Comparison of ENCODE assay signal across 14 mouse cellular contexts in genomic region chr17:73251812-73252608, GRCm38 (mm10).
DNase-seq lines count a peak whose midpoint lies in the region; ATAC-seq and TF ChIP-seq lines count a peak whose summit lies in the region.
"Had no signal": no experiment of that assay in that cellular context is flagged by ENCODE, and none has a peak within 500 bp of the region (broad histone marks: within the 10 kb centered on the region; RNA-seq: fewer than 3 reads in every experiment).

No protein-coding gene starts in this region.

- TF ChIP-seq CTCF in spleen, adult 2 months (IDR thresholded peaks at IDR 0.05; ENCODE audit: extremely low read depth, insufficient read depth, insufficient read length, insufficient replicate concordance), result no peak

- ATAC-seq in embryonic facial prominence, embryonic 14.5 days (ENCODE audit: low read depth), result no peak
- no peak for ATAC-seq in kidney, embryonic 16.5 days (ENCODE audit: low FRiP score, low TSS enrichment)
- ATAC-seq: CD4-positive, CD25-positive, alpha-beta regulatory T cell, adult 4 months; forebrain, embryonic 16.5 days; midbrain, embryonic 15.5 days had no signal

- H3K4me1 ChIP-seq in embryonic facial prominence, embryonic 14.5 days (ENCODE audit: control insufficient read depth, insufficient read depth, low read length), result no peaks in the 10 kb centered on the region
- peaks cover 10% of the 10 kb centered on the region; the same call in 1 of the 2 replicates for H3K4me1 ChIP-seq in embryonic facial prominence, embryonic 10.5 days
- H3K4me1 ChIP-seq in kidney, embryonic 16.5 days (ENCODE audit: insufficient read depth, low read length), result peaks cover 5% of the 10 kb centered on the region; the same call in 1 of the 2 replicates
- peaks cover 31% of the 10 kb centered on the region; the same call in 1 of the 2 replicates for H3K4me1 ChIP-seq in spleen, adult 2 months (ENCODE audit: control insufficient read depth, insufficient read depth, insufficient read length)
- H3K4me1 ChIP-seq: limb, embryonic 13.5 days had no signal

- TF ChIP-seq POLR2A in spleen, adult 2 months (IDR thresholded peaks at IDR 0.05; ENCODE audit: low read depth, low read length), result no peak

- no peaks in the 10 kb centered on the region for H3K27me3 ChIP-seq in embryonic facial prominence, embryonic 14.5 days (replicated peaks; ENCODE audit: control insufficient read depth, insufficient read depth, low read length)
- no peaks in the 10 kb centered on the region for H3K27me3 ChIP-seq in embryonic facial prominence, embryonic 10.5 days (replicated peaks; ENCODE audit: low read depth, poor library complexity, severe bottlenecking)
- H3K27me3 ChIP-seq in kidney, embryonic 16.5 days (ENCODE audit: insufficient read depth, low read length), result no peaks in the 10 kb centered on the region
- H3K27me3 ChIP-seq in spleen, adult 2 months (ENCODE audit: control insufficient read depth, insufficient read depth, low read length), result no peaks in the 10 kb centered on the region
- H3K27me3 ChIP-seq: embryonic facial prominence, embryonic 15.5 days; limb, embryonic 13.5 days; midbrain, embryonic 15.5 days had no signal

- WGBS in embryonic facial prominence, embryonic 14.5 days, result 67% methylated on average over 11 of the region's 11 CpGs
- 78% methylated on average over 11 of the region's 11 CpGs for WGBS in embryonic facial prominence, embryonic 10.5 days
- WGBS in kidney, embryonic 16.5 days, result 56% methylated on average over 11 of the region's 11 CpGs
- 87% methylated on average over 11 of the region's 11 CpGs for WGBS in spleen, adult 2 months

- H3K9me3 ChIP-seq in embryonic facial prominence, embryonic 14.5 days (ENCODE audit: control insufficient read depth, low read length), result no peaks in the 10 kb centered on the region
- no peaks in the 10 kb centered on the region for H3K9me3 ChIP-seq in embryonic facial prominence, embryonic 10.5 days
- H3K9me3 ChIP-seq in kidney, embryonic 16.5 days (ENCODE audit: low read length), result no peaks in the 10 kb centered on the region
- H3K9me3 ChIP-seq: embryonic facial prominence, embryonic 15.5 days; limb, embryonic 13.5 days; midbrain, embryonic 15.5 days had no signal

- peak; percentile 42 for DNase-seq in embryonic facial prominence, embryonic 14.5 days (ENCODE audit: low spot score)
- no peak for DNase-seq in embryonic facial prominence, embryonic 10.5 days (ENCODE audit: low spot score)
- peak; percentile 5 to 11 for DNase-seq in kidney, postnatal 36 days
- DNase-seq in spleen, adult 2 months (ENCODE audit: low read depth in 1 of 2, low spot score in 2 of 2), result no peak
- DNase-seq in spleen, adult 18-20 months, result no peak
- DNase-seq in right cerebral cortex, adult 2 months (ENCODE audit: low spot score in 2 of 2), result no peak
- no peak for DNase-seq in thymus, postnatal 4 days
- DNase-seq: cerebellum, adult 9-10 months had no signal

- no peak overlapping the region for H3K27ac ChIP-seq in embryonic facial prominence, embryonic 14.5 days (replicated peaks; ENCODE audit: low read depth, low read length)
- H3K27ac ChIP-seq in embryonic facial prominence, embryonic 10.5 days (replicated peaks), result no peak overlapping the region
- no peak overlapping the region for H3K27ac ChIP-seq in kidney, embryonic 16.5 days (ENCODE audit: low read length)
- H3K27ac ChIP-seq in spleen, adult 2 months (ENCODE audit: insufficient read depth, low read length), result peak overlapping the region; percentile 93; the same call in 1 of the 2 replicates
- H3K27ac ChIP-seq: embryonic facial prominence, embryonic 15.5 days; limb, embryonic 13.5 days; midbrain, embryonic 15.5 days had no signal

- H3K9ac ChIP-seq in embryonic facial prominence, embryonic 14.5 days (ENCODE audit: low read depth, low read length), result no peak overlapping the region
- H3K9ac ChIP-seq in kidney, embryonic 16.5 days (replicated peaks; ENCODE audit: low read length), result no peak overlapping the region
- H3K9ac ChIP-seq: embryonic facial prominence, embryonic 15.5 days; limb, embryonic 13.5 days; midbrain, embryonic 15.5 days had no signal

- no peak overlapping the region for H3K4me3 ChIP-seq in embryonic facial prominence, embryonic 14.5 days (ENCODE audit: low read depth, low read length)
- no peak overlapping the region for H3K4me3 ChIP-seq in embryonic facial prominence, embryonic 10.5 days
- no peak overlapping the region for H3K4me3 ChIP-seq in kidney, embryonic 16.5 days (ENCODE audit: low read length)
- H3K4me3 ChIP-seq in spleen, adult 2 months (ENCODE audit: extremely low read depth, insufficient read depth, insufficient read length), result no peak overlapping the region
- H3K4me3 ChIP-seq: embryonic facial prominence, embryonic 15.5 days; limb, embryonic 13.5 days; midbrain, embryonic 15.5 days had no signal

- H3K36me3 ChIP-seq in embryonic facial prominence, embryonic 14.5 days (ENCODE audit: control insufficient read depth, insufficient read depth, low read length), result no peaks in the 10 kb centered on the region
- no peaks in the 10 kb centered on the region for H3K36me3 ChIP-seq in embryonic facial prominence, embryonic 10.5 days (replicated peaks)
- no peaks in the 10 kb centered on the region for H3K36me3 ChIP-seq in kidney, embryonic 16.5 days (ENCODE audit: insufficient read depth, low read length)
- H3K36me3 ChIP-seq in spleen, adult 2 months (ENCODE audit: control insufficient read depth, insufficient read depth, low read length), result no peaks in the 10 kb centered on the region
- H3K36me3 ChIP-seq: embryonic facial prominence, embryonic 15.5 days; limb, embryonic 13.5 days; midbrain, embryonic 15.5 days had no signal

- H3K4me2 ChIP-seq in embryonic facial prominence, embryonic 14.5 days (ENCODE audit: low read depth, low read length), result no peak overlapping the region
- H3K4me2 ChIP-seq in kidney, embryonic 16.5 days (replicated peaks; ENCODE audit: low read depth, low read length), result no peak overlapping the region
- H3K4me2 ChIP-seq: embryonic facial prominence, embryonic 15.5 days; limb, embryonic 13.5 days; midbrain, embryonic 15.5 days had no signal

Comparison
In these comparisons a context has a peak if more than half of its experiments do, and no peak if none do; other contexts are left out.
1. DNase-seq: peak in embryonic facial prominence, embryonic 14.5 days (single experiment) and kidney, postnatal 36 days (2 of 2); none in embryonic facial prominence, embryonic 10.5 days (single experiment), spleen, adult 2 months (0 of 2), spleen, adult 18-20 months (0 of 2), right cerebral cortex, adult 2 months (0 of 2) and thymus, postnatal 4 days (single experiment).